Mouse (Mus musculus): ENCODE data around the gene Nwd2. TPM values are rescaled to one million over a fixed set of nuclear protein-coding genes. Genes with fewer than 3 reads are reported as not detected.

The Nwd2 gene
- polyA plus RNA-seq, 1 experiment from 2014 or later = 3.1 TPM

GRCm38 (mm10) chr5:63828380-63829185, 179.7 kb downstream of the Nwd2 start:
- no peaks in the 10 kb centered on the region for H3K4me1 ChIP-seq (ENCODE audit: control insufficient read depth, insufficient read depth, low read length)
- WGBS = 86% methylated on average over 10 of the region's 10 CpGs
- H3K36me3 ChIP-seq (ENCODE audit: control insufficient read depth, insufficient read depth, low read length) = no peaks in the 10 kb centered on the region
- ATAC-seq (ENCODE audit: low FRiP score) = no peak
- H3K4me3 ChIP-seq (ENCODE audit: low read depth, low read length) = no peak overlapping the region
- no peaks in the 10 kb centered on the region for H3K9me3 ChIP-seq (ENCODE audit: control insufficient read depth, low read length)
- H3K27me3 ChIP-seq (ENCODE audit: control insufficient read depth, insufficient read depth, low read length) = no peaks in the 10 kb centered on the region
- no peak overlapping the region for H3K27ac ChIP-seq (ENCODE audit: low read depth, low read length)
- H3K9ac ChIP-seq (ENCODE audit: low read length) = no peak overlapping the region
- DNase-seq (ENCODE audit: low spot score, missing footprints) = no peak
- no peak overlapping the region for H3K4me2 ChIP-seq

- 90% methylated on average over 4 of the region's 4 CpGs for WGBS
- H3K4me2 ChIP-seq = no peak overlapping the region
- H3K27me3 ChIP-seq (ENCODE audit: control insufficient read depth, insufficient read depth, low read length) = no peaks in the 10 kb centered on the region
- no peak overlapping the region for H3K4me3 ChIP-seq (ENCODE audit: low read depth, low read length)
- H3K4me1 ChIP-seq (ENCODE audit: control insufficient read depth, insufficient read depth, low read length) = no peaks in the 10 kb centered on the region
- H3K27ac ChIP-seq (ENCODE audit: low read depth, low read length) = no peak overlapping the region
- DNase-seq (ENCODE audit: low spot score, missing footprints) = no peak
- H3K9ac ChIP-seq (ENCODE audit: low read length) = no peak overlapping the region
- no peaks in the 10 kb centered on the region for H3K36me3 ChIP-seq (ENCODE audit: control insufficient read depth, insufficient read depth, low read length)
- H3K9me3 ChIP-seq (ENCODE audit: control insufficient read depth, low read length) = no peaks in the 10 kb centered on the region
- no peak for ATAC-seq (ENCODE audit: low FRiP score)
Measured at GRCm38 (mm10) chr5:63831054-63831453, 182.2 kb downstream of the Nwd2 start.

- no peak for DNase-seq (ENCODE audit: low spot score, missing footprints)
- Histone ChIP-seq H3K9ac (ENCODE audit: low read length) (no peak overlapping the region), H3K27me3 (ENCODE audit: control insufficient read depth, insufficient read depth, low read length) (no peaks in the 10 kb centered on the region), H3K36me3 (ENCODE audit: control insufficient read depth, insufficient read depth, low read length) (no peaks in the 10 kb centered on the region), H3K4me2 (no peak overlapping the region), H3K27ac (ENCODE audit: low read depth, low read length) (no peak overlapping the region), H3K4me1 (ENCODE audit: control insufficient read depth, insufficient read depth, low read length) (no peaks in the 10 kb centered on the region), H3K9me3 (ENCODE audit: control insufficient read depth, low read length) (no peaks in the 10 kb centered on the region), H3K4me3 (ENCODE audit: low read depth, low read length) (no peak overlapping the region)
- ATAC-seq (ENCODE audit: low FRiP score) = no peak
- WGBS = 29% methylated on average over 5 of the region's 5 CpGs
Measured at GRCm38 (mm10) chr5:63833955-63834354, 185.1 kb downstream of the Nwd2 start.

- Histone ChIP-seq H3K27me3 (ENCODE audit: control insufficient read depth, insufficient read depth, low read length) (no peaks in the 10 kb centered on the region), H3K36me3 (ENCODE audit: control insufficient read depth, insufficient read depth, low read length) (no peaks in the 10 kb centered on the region), H3K9me3 (ENCODE audit: control insufficient read depth, low read length) (no peaks in the 10 kb centered on the region), H3K4me1 (ENCODE audit: control insufficient read depth, insufficient read depth, low read length) (no peaks in the 10 kb centered on the region), H3K4me2 (no peak overlapping the region), H3K4me3 (ENCODE audit: low read depth, low read length) (no peak overlapping the region), H3K27ac (ENCODE audit: low read depth, low read length) (no peak overlapping the region), H3K9ac (ENCODE audit: low read length) (no peak overlapping the region)
- WGBS = 49% methylated on average over 3 of the region's 3 CpGs
- ATAC-seq (ENCODE audit: low FRiP score) = no peak
- no peak for DNase-seq (ENCODE audit: low spot score, missing footprints)
Measured at GRCm38 (mm10) chr5:63834435-63834834, 185.5 kb downstream of the Nwd2 start.

GRCm38 (mm10) chr5:63837115-63837514, 188.2 kb downstream of the Nwd2 start:
- WGBS = 87% methylated on average over 5 of the region's 5 CpGs
- no peak for ATAC-seq (ENCODE audit: low FRiP score)
- Histone ChIP-seq H3K4me2 (no peak overlapping the region), H3K27ac (ENCODE audit: low read depth, low read length) (no peak overlapping the region), H3K4me1 (ENCODE audit: control insufficient read depth, insufficient read depth, low read length) (no peaks in the 10 kb centered on the region), H3K9ac (ENCODE audit: low read length) (no peak overlapping the region), H3K27me3 (ENCODE audit: control insufficient read depth, insufficient read depth, low read length) (no peaks in the 10 kb centered on the region), H3K9me3 (ENCODE audit: control insufficient read depth, low read length) (no peaks in the 10 kb centered on the region), H3K4me3 (ENCODE audit: low read depth, low read length) (no peak overlapping the region), H3K36me3 (ENCODE audit: control insufficient read depth, insufficient read depth, low read length) (no peaks in the 10 kb centered on the region)
- no peak for DNase-seq (ENCODE audit: low spot score, missing footprints)

- Histone ChIP-seq H3K27ac (ENCODE audit: low read depth, low read length) (no peak overlapping the region), H3K9me3 (ENCODE audit: control insufficient read depth, low read length) (no peaks in the 10 kb centered on the region), H3K36me3 (ENCODE audit: control insufficient read depth, insufficient read depth, low read length) (no peaks in the 10 kb centered on the region), H3K4me2 (no peak overlapping the region), H3K4me3 (ENCODE audit: low read depth, low read length) (no peak overlapping the region), H3K4me1 (ENCODE audit: control insufficient read depth, insufficient read depth, low read length) (no peaks in the 10 kb centered on the region), H3K9ac (ENCODE audit: low read length) (no peak overlapping the region), H3K27me3 (ENCODE audit: control insufficient read depth, insufficient read depth, low read length) (no peaks in the 10 kb centered on the region)
- WGBS = 90% methylated on average over 2 of the region's 2 CpGs
- DNase-seq (ENCODE audit: low spot score, missing footprints) (no peak), ATAC-seq (ENCODE audit: low FRiP score) (no peak)
Measured at GRCm38 (mm10) chr5:63837851-63838250, 188.9 kb downstream of the Nwd2 start.

- no peak overlapping the region for H3K4me2 ChIP-seq
- no peaks in the 10 kb centered on the region for H3K4me1 ChIP-seq (ENCODE audit: control insufficient read depth, insufficient read depth, low read length)
- ATAC-seq (ENCODE audit: low FRiP score) = no peak
- H3K36me3 ChIP-seq (ENCODE audit: control insufficient read depth, insufficient read depth, low read length) = no peaks in the 10 kb centered on the region
- no peaks in the 10 kb centered on the region for H3K27me3 ChIP-seq (ENCODE audit: control insufficient read depth, insufficient read depth, low read length)
- no peak overlapping the region for H3K4me3 ChIP-seq (ENCODE audit: low read depth, low read length)
- no peak for DNase-seq (ENCODE audit: low spot score, missing footprints)
- WGBS = 84% methylated on average over 12 of the region's 12 CpGs
- H3K9me3 ChIP-seq (ENCODE audit: control insufficient read depth, low read length) = no peaks in the 10 kb centered on the region
- no peak overlapping the region for H3K9ac ChIP-seq (ENCODE audit: low read length)
- H3K27ac ChIP-seq (ENCODE audit: low read depth, low read length) = no peak overlapping the region
Measured at GRCm38 (mm10) chr5:63839801-63840416, 191.0 kb downstream of the Nwd2 start.

- WGBS = 90% methylated on average over 8 of the region's 8 CpGs
- Histone ChIP-seq H3K36me3 (ENCODE audit: control insufficient read depth, insufficient read depth, low read length) (no peaks in the 10 kb centered on the region), H3K9ac (ENCODE audit: low read length) (no peak overlapping the region), H3K27me3 (ENCODE audit: control insufficient read depth, insufficient read depth, low read length) (no peaks in the 10 kb centered on the region), H3K4me3 (ENCODE audit: low read depth, low read length) (no peak overlapping the region), H3K27ac (ENCODE audit: low read depth, low read length) (no peak overlapping the region), H3K4me1 (ENCODE audit: control insufficient read depth, insufficient read depth, low read length) (no peaks in the 10 kb centered on the region), H3K4me2 (no peak overlapping the region), H3K9me3 (ENCODE audit: control insufficient read depth, low read length) (no peaks in the 10 kb centered on the region)
- ATAC-seq (ENCODE audit: low FRiP score) (no peak), DNase-seq (ENCODE audit: low spot score, missing footprints) (no peak)
Measured at GRCm38 (mm10) chr5:63847080-63847479, 198.2 kb downstream of the Nwd2 start.

- Histone ChIP-seq H3K27me3 (ENCODE audit: control insufficient read depth, insufficient read depth, low read length) (no peaks in the 10 kb centered on the region), H3K27ac (ENCODE audit: low read depth, low read length) (no peak overlapping the region), H3K9me3 (ENCODE audit: control insufficient read depth, low read length) (no peaks in the 10 kb centered on the region), H3K9ac (ENCODE audit: low read length) (no peak overlapping the region), H3K4me3 (ENCODE audit: low read depth, low read length) (no peak overlapping the region), H3K4me2 (no peak overlapping the region), H3K36me3 (ENCODE audit: control insufficient read depth, insufficient read depth, low read length) (no peaks in the 10 kb centered on the region), H3K4me1 (ENCODE audit: control insufficient read depth, insufficient read depth, low read length) (no peaks in the 10 kb centered on the region)
- WGBS = 90% methylated on average over 13 of the region's 13 CpGs
- DNase-seq (ENCODE audit: low spot score, missing footprints) = no peak
- no peak for ATAC-seq (ENCODE audit: low FRiP score)
Measured at GRCm38 (mm10) chr5:63847541-63848226, 198.8 kb downstream of the Nwd2 start.

Measured in midbrain, embryonic 11.5 days (tissue).